Mouse (Mus musculus): ENCODE data around the gene Cacnb1. TPM values are rescaled to one million over a fixed set of nuclear protein-coding genes. Genes with fewer than 3 reads are reported as not detected.

The Cacnb1 gene
- polyA plus RNA-seq (2015; fragmentation: Nextera tagmentation; extraction: Ambion mirVana) = 3.5 and 4.0 TPM in 2 replicates

- ATAC-seq (peak; percentile 70), DNase-seq (ENCODE audit: low spot score) (peak; percentile 86)
- Histone ChIP-seq H3K4me1 (ENCODE audit: insufficient read depth, low read depth, low read length) (peaks cover 14% of the 10 kb centered on the region; the same call in 1 of the 2 replicates), H3K4me2 (replicated peaks; ENCODE audit: low read depth, low read length) (peak within 1 kb of the TSS; percentile 96), H3K27ac (ENCODE audit: low read length) (peak within 1 kb of the TSS; percentile 85), H3K36me3 (ENCODE audit: insufficient read depth, low read length) (no peaks in the 10 kb centered on the region), H3K9me3 (ENCODE audit: low read length) (no peaks in the 10 kb centered on the region), H3K27me3 (replicated peaks; ENCODE audit: insufficient read depth, low read length) (no peaks in the 10 kb centered on the region), H3K9ac (replicated peaks; ENCODE audit: low read depth) (peak within 1 kb of the TSS; percentile 50), H3K4me3 (ENCODE audit: low read depth, low read length) (peak within 1 kb of the TSS; percentile 58)
- TF ChIP-seq EP300 (IDR thresholded peaks at IDR 0.05) (no peak), CTCF (IDR thresholded peaks at IDR 0.05) (0 out of 2 replicates have a peak, but pooled peaks have one; percentile 2)
- 2% methylated on average over 28 of the region's 52 CpGs for WGBS
Observed at GRCm38 (mm10) chr11:98022555-98023371, at the start of gene Cacnb1. TSS of gene Cacnb1 (minus strand) at chr11:98023034.

DNA sequence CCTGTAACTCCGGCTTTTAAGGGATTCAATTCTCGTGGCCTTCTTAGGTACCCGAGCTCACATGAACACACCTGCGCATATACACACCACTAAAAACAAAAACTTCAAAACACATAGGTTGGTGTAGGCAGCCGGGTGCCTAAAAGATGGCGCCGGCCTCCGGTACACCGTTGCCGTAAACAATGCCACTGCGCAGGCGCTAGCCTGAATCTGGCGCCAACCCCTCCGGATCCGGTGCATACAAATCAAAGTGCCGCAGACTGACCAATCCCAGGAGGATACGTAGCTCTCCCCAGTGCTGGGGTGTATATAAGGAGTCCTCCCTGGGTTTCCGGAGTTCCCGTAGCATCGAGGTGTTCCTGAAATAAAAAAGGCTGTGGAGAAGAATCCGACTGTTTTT, 44.4 kb upstream of the Cacnb1 start:
- H3K4me1 ChIP-seq (ENCODE audit: insufficient read depth, low read depth, low read length) = no peaks in the 10 kb centered on the region
- no peak overlapping the region for H3K4me2 ChIP-seq (replicated peaks; ENCODE audit: low read depth, low read length)
- H3K27ac ChIP-seq (ENCODE audit: low read length) = no peak overlapping the region
- DNase-seq (ENCODE audit: low spot score) = no peak
- no peaks in the 10 kb centered on the region for H3K9me3 ChIP-seq (ENCODE audit: low read length)
- WGBS = 94% methylated on average over 21 of the region's 21 CpGs
- TF ChIP-seq EP300 (IDR thresholded peaks at IDR 0.05) (no peak), CTCF (IDR thresholded peaks at IDR 0.05) (no peak)
- H3K9ac ChIP-seq (replicated peaks; ENCODE audit: low read depth) = no peak overlapping the region
- no peak overlapping the region for H3K4me3 ChIP-seq (ENCODE audit: low read depth, low read length)
- no peaks in the 10 kb centered on the region for H3K36me3 ChIP-seq (ENCODE audit: insufficient read depth, low read length)
- no peak for ATAC-seq
- no peaks in the 10 kb centered on the region for H3K27me3 ChIP-seq (replicated peaks; ENCODE audit: insufficient read depth, low read length)

DNA sequence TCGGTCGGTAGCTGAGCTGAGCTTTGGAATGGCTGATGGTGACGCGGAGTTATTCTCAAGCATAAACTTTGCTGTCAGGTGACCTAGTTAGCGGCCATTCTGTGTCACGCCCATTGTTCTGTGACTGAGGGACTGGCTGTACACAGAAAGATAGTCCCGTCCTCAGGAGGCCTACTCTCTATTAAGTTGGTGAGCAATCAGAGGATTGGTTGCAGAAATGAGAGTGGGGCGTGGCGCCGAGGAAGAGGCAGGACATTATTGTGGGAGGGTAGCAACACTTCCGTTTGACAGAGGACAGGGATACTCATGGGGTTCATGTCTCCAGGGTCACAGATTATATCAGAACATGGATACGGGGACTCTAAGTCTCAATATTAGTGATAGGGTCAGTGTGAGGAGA, 43.4 kb upstream of the Cacnb1 start:
- no peaks in the 10 kb centered on the region for H3K27me3 ChIP-seq (replicated peaks; ENCODE audit: insufficient read depth, low read length)
- DNase-seq (ENCODE audit: low spot score) = no peak
- WGBS = 90% methylated on average over 12 of the region's 12 CpGs
- no peak for ATAC-seq
- no peak overlapping the region for H3K27ac ChIP-seq (ENCODE audit: low read length)
- no peak overlapping the region for H3K9ac ChIP-seq (replicated peaks; ENCODE audit: low read depth)
- TF ChIP-seq EP300 (IDR thresholded peaks at IDR 0.05) (no peak), CTCF (IDR thresholded peaks at IDR 0.05) (no peak)
- no peaks in the 10 kb centered on the region for H3K36me3 ChIP-seq (ENCODE audit: insufficient read depth, low read length)
- H3K4me2 ChIP-seq (replicated peaks; ENCODE audit: low read depth, low read length) = no peak overlapping the region
- H3K9me3 ChIP-seq (ENCODE audit: low read length) = no peaks in the 10 kb centered on the region
- no peaks in the 10 kb centered on the region for H3K4me1 ChIP-seq (ENCODE audit: insufficient read depth, low read depth, low read length)
- H3K4me3 ChIP-seq (ENCODE audit: low read depth, low read length) = no peak overlapping the region

- ATAC-seq (no peak), DNase-seq (ENCODE audit: low spot score) (peak; percentile 63)
- no peak overlapping the region for H3K4me3 ChIP-seq (ENCODE audit: low read depth, low read length)
- H3K4me1 ChIP-seq (ENCODE audit: insufficient read depth, low read depth, low read length) = no peaks in the 10 kb centered on the region
- H3K9me3 ChIP-seq (ENCODE audit: low read length) = no peaks in the 10 kb centered on the region
- 42% methylated on average over 6 of the region's 6 CpGs for WGBS
- no peaks in the 10 kb centered on the region for H3K36me3 ChIP-seq (ENCODE audit: insufficient read depth, low read length)
- H3K4me2 ChIP-seq (replicated peaks; ENCODE audit: low read depth, low read length) = no peak overlapping the region
- 0 out of 2 replicates have a peak, but pooled peaks cover 5% of the 10 kb centered on the region for H3K27me3 ChIP-seq (replicated peaks; ENCODE audit: insufficient read depth, low read length)
- TF ChIP-seq EP300 (IDR thresholded peaks at IDR 0.05) = no peak
- TF ChIP-seq CTCF (IDR thresholded peaks at IDR 0.05) = no peak
- H3K27ac ChIP-seq (ENCODE audit: low read length) = no peak overlapping the region
- no peak overlapping the region for H3K9ac ChIP-seq (replicated peaks; ENCODE audit: low read depth)
Observed at GRCm38 (mm10) chr11:98061904-98062562, 39.2 kb upstream of the Cacnb1 start.

GRCm38 (mm10) chr11:98061441-98061840, 38.6 kb upstream of the Cacnb1 start:
- WGBS = 61% methylated on average over 3 of the region's 3 CpGs
- Histone ChIP-seq H3K4me3 (ENCODE audit: low read depth, low read length) (no peak overlapping the region), H3K4me1 (ENCODE audit: insufficient read depth, low read depth, low read length) (no peaks in the 10 kb centered on the region), H3K9ac (replicated peaks; ENCODE audit: low read depth) (no peak overlapping the region), H3K36me3 (ENCODE audit: insufficient read depth, low read length) (no peaks in the 10 kb centered on the region), H3K27me3 (replicated peaks; ENCODE audit: insufficient read depth, low read length) (0 out of 2 replicates have a peak, but pooled peaks cover 5% of the 10 kb centered on the region), H3K4me2 (replicated peaks; ENCODE audit: low read depth, low read length) (no peak overlapping the region), H3K27ac (ENCODE audit: low read length) (no peak overlapping the region), H3K9me3 (ENCODE audit: low read length) (no peaks in the 10 kb centered on the region)
- TF ChIP-seq CTCF (IDR thresholded peaks at IDR 0.05) = no peak
- no peak for ATAC-seq
- no peak for DNase-seq (ENCODE audit: low spot score)

DNA sequence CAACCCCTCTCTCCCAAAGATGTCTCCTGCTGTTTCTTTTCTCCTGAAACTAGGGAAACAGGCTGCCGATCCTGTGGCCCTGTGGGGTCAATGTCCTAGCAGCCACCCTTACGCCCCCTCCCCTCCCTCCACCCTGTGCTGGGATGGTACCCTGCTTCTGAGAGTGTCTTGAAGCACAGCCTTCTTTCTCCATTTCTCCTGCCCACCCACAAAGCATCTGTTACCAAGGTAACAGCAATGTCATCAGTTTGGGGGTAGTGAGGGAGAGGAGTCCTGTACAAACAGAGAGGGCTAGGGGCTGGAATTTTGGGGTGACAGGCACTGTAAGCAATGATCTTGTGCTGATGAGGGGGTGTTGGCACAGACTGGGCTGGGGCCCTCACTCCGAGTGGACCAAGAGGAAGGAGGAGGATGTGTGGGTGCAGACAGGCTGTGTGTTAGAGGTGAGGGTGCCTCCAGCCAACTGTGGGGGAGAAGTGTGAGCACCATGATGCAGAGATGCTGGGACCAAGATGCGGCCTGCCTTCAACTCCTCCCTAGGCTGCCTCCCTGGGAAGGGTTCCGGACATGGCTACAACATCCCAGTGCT, 37.4 kb upstream of the Cacnb1 start:
- Histone ChIP-seq H3K36me3 (ENCODE audit: insufficient read depth, low read length) (no peaks in the 10 kb centered on the region), H3K9me3 (ENCODE audit: low read length) (no peaks in the 10 kb centered on the region), H3K4me2 (replicated peaks; ENCODE audit: low read depth, low read length) (no peak overlapping the region), H3K9ac (replicated peaks; ENCODE audit: low read depth) (no peak overlapping the region), H3K27me3 (replicated peaks; ENCODE audit: insufficient read depth, low read length) (0 out of 2 replicates have a peak, but pooled peaks cover 8% of the 10 kb centered on the region), H3K4me1 (ENCODE audit: insufficient read depth, low read depth, low read length) (no peaks in the 10 kb centered on the region), H3K4me3 (ENCODE audit: low read depth, low read length) (no peak overlapping the region), H3K27ac (ENCODE audit: low read length) (no peak overlapping the region)
- no peak for TF ChIP-seq EP300 (IDR thresholded peaks at IDR 0.05)
- no peak for TF ChIP-seq CTCF (IDR thresholded peaks at IDR 0.05)
- no peak for ATAC-seq
- no peak for DNase-seq (ENCODE audit: low spot score)
- WGBS = 65% methylated on average over 5 of the region's 5 CpGs
